Mouse (Mus musculus): ENCODE data around the gene Nf1. TPM values are rescaled to one million over a fixed set of nuclear protein-coding genes. Genes with fewer than 3 reads are reported as not detected.

Gene Nf1
- total RNA-seq, 2 experiments from 2014 or later = 41.3 to 62.7 TPM

DNA sequence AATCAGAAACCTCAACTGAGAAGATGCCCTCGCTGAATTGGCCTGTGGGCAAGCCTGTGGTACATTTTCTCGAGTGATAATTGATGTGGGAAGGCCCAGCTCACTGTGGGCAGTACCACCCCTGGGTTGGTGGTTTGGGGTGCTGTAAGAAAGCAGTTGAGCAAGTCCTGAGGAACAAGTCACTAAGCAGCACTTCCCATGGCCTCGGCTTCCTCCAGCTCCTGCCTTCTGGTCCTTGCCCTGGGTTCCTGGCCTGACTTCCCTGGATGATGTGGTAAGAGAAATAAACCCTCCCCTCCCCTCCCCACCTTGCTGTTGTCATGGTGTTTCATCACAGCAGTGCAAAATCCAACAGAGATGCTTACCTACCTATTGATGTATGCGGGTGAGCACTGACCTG is 11.4 kb upstream of the Nf1 start:
- DNase-seq = no peak

DNA sequence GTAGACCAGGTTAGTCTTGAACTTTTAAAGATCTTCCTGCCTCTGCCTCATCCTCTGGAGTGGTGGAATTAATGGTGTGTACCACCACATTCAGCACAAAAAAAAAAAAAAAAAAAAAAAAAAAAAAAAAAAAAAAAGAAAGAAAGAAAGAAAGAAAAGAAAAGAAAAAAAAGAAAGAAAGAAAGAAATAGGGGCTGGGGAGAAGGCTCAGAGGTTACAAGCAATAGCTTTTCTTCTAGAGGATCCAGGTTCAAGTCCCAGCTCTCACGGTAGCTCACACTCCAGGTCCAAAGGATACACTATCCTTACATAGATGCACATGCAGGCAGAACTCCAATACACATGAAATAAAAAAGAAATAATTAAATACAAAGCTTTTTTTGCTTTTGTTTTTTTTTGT is 9.9 kb upstream of the Nf1 start:
- no peak for DNase-seq

DNA sequence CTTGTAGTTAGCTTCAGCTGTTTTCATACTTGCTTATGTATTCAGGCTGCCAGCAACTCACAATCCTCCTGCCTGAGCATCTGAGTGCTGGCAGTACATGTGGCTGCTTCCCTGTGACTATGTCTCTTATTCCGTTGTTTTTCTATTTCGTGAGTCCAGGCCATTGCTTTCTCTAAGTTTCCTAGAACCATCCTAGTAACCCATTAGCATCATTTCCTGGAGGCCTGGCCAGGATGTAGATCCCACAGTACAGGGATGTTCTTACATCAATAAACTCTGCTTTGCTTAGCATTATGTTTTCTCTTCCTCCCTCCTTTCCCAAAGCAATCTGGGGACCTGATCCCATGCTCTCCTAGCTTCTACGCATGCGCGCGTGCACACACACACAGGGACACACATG is 4.4 kb upstream of the Nf1 start:
- no peak for DNase-seq

DNA sequence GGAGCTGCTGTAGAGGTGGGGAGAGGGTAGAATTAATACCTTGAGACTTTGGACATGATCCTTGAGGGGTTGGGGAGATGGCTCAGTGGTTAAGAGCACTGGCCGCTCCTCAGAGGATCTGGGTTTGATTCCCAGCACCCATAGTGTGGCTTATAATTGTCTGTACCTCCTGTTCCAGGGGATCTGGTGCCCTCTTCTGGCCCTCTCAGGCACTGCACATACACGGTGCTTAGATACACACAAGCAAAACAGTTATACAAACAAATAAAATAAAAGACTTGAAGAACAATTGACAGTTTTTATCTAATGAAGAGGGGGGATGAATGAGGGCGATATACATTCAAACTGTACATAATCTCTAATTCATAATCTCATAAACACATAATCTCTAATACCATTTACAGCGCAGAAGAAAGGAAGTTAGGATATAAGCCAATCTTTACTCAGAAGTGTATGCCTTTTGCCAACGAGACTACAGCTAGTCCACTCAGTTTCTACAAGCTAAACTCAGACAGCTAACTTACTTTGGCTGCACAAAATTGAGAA is 2.7 kb upstream of the Nf1 start:
- DNase-seq = no peak

DNA sequence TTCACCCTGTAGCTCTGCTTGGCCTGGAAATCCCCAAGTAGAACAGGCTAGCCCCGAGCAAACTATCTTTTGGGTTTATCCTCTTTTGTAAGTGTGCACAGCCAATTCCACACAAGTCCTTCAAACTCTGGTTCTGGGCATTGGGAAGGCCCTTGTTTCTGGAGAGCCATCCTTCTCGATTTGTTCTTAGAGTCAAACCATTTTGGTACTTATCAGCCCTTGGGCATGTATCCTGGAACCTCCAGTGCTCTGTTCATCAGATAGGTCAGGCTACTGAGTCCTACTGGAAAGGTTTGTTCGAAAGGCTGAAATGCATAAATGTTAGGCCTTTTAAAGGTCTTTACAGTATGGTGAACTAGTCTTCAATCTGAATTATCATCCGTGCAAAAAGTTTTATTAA is 872 bp upstream of the Nf1 start:
- DNase-seq = no peak

DNA sequence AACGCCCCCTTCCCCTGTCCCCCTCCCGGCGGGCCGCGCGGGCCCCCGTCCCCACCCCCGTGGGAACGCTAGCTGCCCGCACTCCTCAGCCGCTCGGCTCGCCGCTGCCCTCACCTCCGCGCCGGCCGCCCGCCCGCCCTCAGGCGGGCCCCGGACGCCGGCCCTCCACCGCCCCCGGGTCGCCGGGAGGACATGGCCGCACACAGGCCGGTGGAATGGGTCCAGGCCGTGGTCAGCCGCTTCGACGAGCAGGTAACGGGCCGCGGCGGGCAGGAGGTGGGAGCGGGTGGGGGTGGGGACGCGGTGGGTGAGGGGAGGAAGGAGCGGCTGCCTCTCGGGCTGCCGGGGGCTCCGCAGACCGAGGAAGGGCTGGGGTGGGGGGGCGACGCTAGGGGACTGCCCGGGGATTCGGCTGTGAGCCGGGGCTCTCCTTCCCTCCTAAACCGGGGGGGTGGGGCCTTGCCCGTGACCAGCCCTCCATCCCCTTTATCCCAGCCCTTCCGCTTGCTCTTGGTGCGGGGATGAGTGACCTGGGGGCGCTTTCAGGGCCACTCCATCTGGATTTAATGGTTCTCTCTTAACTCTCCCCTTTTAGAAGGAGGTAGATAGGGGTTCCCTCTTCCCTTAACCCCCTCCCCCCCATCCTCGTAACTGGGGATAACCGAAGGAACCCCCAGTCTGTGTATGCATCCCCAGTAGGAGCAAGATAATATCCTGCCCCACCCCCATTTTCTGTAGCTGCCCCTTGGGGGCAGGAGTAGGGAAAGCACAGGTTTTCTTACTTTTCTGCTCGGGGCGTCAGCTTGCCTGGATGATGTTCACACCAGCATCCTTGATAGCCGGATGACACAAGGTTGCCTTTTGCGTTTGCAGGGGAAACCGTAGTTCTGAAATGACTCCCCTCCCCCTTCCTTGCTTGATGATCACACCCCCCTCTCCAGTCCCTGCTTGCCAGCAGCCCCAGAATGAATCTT is 602 bp downstream of the Nf1 start:
- DNase-seq = peak; percentile 64

DNA sequence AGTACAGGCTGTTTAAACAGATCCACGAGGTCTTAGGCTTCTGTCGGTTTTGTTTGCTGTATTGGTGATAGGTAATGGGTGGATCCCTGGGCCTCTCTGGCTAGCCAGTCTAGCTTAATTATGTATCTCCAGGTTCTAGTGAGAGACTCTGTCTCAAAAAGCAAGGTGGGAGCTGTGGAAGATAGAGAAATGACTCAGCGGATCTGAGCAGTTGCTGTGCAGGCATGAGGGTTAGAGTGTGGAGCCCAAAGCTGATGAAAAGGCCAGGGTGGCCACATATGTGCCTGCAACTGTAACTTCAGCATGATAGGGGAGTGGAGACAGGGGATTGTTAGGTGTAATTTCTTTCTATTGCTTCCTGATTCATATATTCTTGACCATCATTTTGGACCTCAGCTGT is 17.5 kb downstream of the Nf1 start:
- no peak for DNase-seq

DNA sequence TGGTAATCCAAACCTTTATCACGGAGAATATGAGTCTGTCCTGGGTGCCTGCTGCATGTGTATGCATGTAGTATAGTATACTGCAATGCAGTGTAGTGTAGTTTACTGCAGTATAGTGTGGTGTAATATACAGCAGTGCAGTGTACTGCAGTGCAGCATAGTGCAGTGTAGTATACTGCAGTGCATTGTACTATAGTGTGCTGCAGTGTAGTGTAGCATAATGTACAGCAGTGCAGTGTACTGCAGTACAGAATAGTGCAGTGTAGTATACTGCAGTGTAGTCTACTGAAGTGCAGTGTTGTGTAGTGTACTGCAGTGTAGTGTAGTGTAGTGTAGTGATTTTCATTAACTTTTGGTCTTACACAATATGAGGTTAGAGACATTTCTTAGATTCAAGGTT is 17.9 kb downstream of the Nf1 start:
- no peak for DNase-seq

DNA sequence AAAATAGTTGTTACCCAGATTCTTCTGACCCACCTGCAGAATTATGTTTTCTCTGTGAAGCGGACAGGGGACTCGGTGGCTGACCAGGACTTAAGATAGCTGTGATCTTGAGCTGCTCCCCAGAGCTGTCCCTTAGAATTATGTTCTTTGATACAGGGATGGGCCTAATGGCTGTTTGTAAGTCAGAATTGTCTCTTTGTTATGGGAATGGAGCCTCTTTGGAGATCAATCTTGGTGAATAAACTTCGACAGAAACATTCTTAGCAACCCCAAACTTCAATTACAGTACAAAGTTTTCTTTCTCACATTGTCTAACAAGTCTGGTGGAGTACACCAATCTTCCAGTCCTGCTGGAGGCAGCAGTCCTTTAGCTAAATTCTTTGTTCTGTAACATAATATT is 25.5 kb downstream of the Nf1 start:
- no peak for DNase-seq

DNA sequence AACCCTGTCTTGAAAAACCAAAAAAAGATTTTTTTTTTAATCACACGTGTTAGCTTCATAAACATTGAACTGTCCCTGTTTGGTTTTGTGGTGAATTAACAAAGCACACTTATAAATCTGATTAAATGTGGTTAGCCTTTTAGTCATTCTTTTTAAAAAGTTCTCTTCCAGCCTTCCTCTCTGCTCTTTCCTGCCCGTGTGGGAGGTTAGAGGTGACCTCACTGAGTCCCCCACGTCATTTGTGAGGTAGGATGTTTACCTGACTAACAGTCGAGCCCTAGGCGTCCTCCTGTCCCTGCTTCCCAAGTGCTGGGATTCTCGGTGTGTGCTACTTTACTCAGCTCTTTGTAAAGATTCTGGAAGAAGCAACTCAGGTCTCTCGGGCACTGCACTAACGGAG is 26.8 kb downstream of the Nf1 start:
- DNase-seq = no peak

DNA sequence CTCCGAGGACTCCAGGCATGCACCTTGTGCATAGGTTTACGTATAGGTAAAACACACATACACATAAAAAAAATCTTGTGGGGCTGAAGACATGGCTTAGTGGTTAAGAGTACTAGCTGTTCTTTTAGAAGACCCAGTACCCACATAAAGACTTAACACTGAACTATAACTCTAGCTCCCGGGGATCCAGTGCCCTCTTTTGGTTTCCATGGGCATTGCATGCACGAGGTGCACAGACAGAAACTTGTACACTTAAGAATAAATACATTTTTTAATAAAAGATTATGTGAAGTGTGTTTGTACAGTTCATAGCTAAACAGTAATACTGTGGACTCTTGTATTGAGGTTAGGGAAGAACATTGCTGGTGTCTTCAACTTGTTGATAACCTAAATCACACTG is 33.5 kb downstream of the Nf1 start:
- DNase-seq = peak; percentile 20

DNA sequence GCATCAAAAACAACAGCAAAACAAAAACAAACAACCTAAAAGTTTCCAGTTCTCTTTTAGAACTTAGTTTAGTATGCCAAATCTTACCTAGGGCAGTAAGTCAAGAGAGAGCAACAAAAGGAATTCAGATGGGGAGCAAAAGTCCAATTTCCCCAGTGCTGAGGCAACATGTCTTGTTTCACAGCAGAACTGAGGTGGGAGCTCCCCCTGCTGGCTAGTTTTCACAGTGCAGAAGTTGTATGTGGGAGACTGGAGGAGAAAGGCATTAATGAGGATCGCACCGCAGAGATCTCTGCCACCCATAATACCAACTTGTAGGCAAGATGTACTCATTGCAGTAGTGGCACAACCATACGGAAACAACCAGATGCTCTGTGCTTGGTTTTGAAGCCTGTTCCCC is 58.8 kb downstream of the Nf1 start:
- DNase-seq = peak; percentile 95

DNA sequence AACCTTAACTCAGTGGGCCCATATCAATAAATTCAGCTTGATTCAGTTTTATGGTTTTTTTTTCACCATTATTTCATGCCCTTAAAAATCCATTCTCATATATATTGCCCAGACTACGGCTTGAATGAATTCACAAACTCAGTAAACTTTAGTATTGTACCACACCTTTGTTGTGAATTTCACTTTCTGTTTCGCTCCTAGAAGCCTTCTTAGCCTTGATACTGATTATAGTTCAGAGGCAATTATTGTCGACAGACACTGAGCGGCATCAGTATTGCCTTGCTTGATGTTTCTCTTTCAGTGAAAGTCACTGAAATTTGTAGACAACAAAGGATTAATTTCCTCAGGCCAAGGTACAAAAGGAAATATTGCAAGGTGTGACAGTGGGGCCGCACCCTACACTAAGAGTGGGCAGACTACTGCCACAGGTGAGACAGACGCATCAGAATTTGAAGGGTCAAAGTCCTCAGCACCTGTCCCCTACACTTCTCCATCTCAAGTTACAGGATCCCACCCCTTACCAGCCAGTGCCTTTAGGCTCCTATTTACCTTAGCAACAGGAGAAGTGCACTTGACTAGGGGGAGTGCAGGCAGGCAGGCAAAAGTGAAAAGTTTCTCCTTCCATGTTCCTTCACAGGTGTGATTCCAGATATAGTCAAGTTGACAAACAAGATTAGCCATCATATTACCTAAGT is 64.3 kb downstream of the Nf1 start:
- no peak for DNase-seq

DNA sequence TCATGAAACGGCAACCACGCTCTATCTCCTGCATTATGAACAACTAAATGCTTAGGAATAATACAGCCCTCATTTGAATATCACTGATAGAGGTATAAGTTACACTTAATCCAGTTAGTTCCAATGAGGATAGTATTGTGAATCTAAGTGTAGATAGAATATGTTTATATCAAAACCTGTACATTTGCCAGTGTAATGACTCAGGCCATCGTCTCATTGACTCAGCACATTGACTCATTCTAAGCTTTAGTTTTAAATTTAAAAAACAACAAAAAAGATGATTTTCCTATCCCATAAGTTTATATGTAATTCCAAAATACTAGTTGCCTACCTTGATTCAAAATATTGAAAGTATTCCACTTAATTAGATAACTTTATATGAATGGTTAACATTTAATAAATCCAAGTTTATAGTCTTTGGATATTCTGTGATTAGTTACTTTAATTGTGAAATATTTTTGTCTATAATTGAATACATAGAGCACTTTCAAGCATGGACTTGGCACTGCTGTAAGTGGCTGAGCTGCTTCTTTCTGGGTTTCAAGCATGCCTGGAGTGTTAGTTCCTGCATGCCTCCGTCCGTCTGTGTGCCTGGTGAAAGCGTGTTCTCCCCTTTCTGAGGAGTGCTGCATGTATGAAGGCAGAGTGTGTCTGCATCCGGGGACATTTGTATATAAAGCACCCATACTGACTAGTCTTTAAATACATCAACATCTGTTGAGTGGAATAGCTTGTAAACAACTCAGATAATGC is 74.4 kb downstream of the Nf1 start:
- no peak for DNase-seq

DNA sequence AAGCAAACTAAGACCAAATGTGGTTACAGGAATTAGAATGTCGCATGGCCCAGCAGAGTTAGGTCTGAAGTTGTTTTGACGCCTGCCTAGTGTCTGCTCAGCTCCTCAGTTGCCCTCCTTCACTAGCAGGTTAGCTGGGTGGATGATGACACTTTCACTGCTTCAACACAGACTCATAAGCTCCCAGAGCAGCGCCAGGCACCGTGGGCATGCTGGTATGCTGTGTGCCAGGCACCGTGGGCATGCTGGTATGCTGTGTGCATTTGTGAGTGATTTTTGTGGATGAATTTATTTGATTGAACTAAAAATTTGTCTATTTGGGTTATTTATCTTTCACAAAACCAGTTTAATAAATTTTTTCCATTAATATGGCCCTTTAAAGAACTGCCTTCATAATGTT is 83.0 kb downstream of the Nf1 start:
- DNase-seq = no peak

DNA sequence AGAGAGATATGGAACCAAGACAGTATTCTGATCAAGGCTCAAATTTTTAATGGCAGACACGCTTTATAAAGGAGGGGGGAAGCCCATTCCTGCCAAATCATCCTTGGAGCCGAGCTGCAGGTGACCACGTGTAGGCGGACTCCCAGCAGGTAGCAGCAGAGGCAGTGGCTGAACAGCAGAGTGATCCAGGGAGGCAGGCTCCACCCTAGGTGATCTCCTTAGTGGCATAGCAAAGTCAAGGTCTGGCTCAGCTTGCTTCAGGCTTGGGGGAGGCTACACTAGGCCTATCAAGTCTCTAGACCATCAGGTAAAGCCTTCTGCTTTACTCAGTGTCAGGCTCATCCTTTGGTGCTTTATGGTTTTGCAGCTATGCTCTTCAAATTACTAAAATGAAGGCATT is 87.1 kb downstream of the Nf1 start:
- DNase-seq = no peak

DNA sequence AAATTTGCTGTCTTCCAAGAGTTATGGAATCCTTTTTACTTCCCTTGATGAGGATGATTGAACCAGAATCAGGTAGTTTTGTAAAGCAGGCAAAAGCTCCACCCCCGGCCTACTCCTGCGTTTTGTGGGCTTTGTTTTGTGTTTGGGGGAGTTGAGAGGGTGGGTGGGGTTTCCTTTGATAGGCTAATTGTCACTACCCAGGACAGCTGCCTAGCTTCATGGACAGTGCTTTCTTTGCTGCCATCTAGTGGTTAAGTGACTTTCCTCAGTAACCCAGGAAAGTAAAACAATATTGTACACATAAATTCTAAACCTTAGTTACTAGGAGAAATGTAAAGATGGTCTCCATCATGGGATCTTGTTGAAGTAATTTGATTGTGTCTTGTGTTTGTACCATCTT is 88.1 kb downstream of the Nf1 start:
- DNase-seq = peak; percentile 37

DNA sequence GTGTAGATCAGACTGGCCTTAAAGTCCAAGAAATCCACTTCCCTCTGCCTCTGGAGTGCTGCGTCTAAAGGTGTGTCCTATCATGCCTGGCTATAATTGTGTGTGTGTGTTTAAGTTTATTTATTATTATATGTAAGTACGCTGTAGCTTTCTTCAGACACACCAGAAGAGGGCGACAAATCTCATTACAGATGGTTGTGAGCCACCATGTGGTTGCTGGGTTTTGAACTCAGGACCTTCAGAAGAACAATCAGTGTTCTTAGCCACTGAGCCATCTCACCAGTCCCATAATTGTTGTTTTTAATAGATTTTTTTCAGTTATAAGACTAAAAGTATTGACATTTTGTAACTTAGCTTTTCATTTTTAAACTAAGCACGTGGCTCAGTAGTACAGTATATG is 95.8 kb downstream of the Nf1 start:
- no peak for DNase-seq

DNA sequence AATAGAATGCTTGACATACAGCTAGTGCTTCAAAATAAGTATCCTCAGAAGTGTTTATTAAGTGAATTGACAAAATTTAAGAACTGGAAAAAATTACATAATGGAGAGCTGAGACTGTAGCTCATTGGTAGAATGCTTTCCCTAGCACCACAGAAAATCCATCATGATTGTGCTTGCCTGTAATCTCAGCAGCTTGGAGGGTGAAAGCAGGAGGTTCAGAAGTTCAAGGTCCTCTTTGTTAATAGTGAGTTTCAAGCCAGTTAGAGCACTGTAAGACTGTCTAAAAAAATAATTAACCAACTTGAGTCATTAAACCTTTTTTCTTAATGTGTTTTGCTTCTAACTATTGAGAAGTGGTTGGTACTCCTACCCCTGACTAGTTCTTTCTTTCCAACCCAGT is 108.9 kb downstream of the Nf1 start:
- no peak for DNase-seq

DNA sequence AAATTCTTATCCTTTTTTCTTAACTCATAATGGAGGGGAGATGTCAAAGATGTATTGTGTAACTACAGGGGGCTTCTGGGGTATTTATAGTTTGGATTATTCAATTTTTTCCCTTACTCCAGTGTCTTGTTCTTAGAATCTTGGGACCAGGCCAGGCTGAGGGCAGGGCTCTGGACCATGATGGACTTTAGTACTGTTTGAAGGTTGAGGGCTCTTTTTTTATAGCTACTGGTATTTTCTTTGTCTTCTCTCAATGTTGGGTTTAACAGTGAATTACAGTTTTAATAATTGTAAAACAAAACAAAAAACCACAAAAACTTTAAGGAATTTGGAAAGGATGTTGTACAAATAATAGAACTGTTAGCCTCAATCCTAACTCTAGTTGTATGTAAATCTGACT is 113.5 kb downstream of the Nf1 start:
- DNase-seq = no peak

DNA sequence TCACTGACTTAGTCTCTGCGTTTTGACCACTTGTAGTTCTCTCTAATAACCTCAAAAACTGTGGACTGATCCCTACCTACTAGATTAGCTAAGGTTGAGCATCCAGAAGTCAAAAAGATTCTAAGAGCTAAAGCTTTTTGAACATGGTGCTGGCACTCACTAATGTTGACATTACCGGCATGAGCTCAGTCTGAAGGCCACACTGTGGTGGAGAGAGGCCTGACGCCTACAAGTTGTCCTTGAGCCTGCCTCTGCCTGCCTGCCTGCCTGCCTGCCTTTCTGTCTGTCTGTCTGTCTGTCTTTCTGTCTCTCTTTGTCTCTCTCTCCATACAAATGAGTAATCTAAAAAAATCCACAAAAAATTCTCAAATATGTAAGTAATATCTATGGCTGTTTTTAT is 118.4 kb downstream of the Nf1 start:
- DNase-seq = peak; percentile 52

DNA sequence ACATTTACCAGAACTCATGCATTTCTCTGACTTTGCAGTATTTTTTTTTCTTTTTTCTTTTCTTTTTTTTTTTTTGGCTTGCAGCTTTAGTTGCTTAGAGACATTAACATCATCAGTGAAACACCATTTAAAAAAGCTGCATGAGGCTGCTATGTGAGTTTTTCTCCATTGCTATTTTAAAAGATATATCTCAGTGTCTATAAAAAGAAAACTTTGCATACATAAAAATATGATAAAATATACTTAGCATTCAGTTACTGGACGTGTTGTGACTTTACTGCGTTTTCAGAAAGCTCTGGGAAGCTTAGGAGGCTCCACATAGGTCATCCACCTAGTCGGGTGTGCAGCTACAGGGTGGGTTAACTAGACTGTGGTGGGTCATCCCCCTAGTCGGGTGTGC is 120.4 kb downstream of the Nf1 start:
- DNase-seq = no peak
